Mouse (Mus musculus) neural tube, embryonic 13.5 days (tissue): ENCODE measurements around the gene Gm38119. TPM values are rescaled to one million over a fixed set of nuclear protein-coding genes. Genes with fewer than 3 reads are reported as not detected.
"Not testable (repeated sequence)": the region's sequence is repeated elsewhere in the genome, so short reads cannot be mapped to it uniquely, and the experiment has no call there.

Source experiments
- ATAC-seq: fragments of 200-750 bp; cut with Nextera tagmentation; 2 replicates; pipeline ENCODE4 v1.8.0; 2017; ENCODE audit warnings: low read depth, mild to moderate bottlenecking, moderate TSS enrichment, moderate library complexity
- H3K27ac ChIP-seq: fragments of 300-500 bp; sonication (generic); replicated peaks from 2 replicates; pipeline ENCODE4 v1.5.1; 2015; ENCODE audit warnings: moderate library complexity, mild to moderate bottlenecking, inconsistent platforms
- H3K27me3 ChIP-seq: fragments of 300-500 bp; sonication (generic); 2 replicates; pipeline ENCODE4 v1.6.1; 2015; ENCODE audit warnings: mild to moderate bottlenecking, inconsistent platforms
- H3K36me3 ChIP-seq: fragments of 300-500 bp; sonication (generic); 2 replicates; pipeline ENCODE4 v1.6.1; 2015; ENCODE audit warnings: mild to moderate bottlenecking, inconsistent platforms
- H3K4me1 ChIP-seq: fragments of 300-500 bp; sonication (generic); replicated peaks from 2 replicates; pipeline ENCODE4 v1.6.1; 2015; ENCODE audit warnings: inconsistent platforms
- H3K4me2 ChIP-seq: fragments of 300-500 bp; sonication (generic); 2 replicates; pipeline ENCODE4 v1.6.1; 2015; ENCODE audit warnings: inconsistent platforms, mild to moderate bottlenecking, moderate library complexity
- H3K4me3 ChIP-seq: fragments of 300-500 bp; sonication (generic); 2 replicates; pipeline ENCODE4 v1.5.1; 2015; ENCODE audit warnings: mild to moderate bottlenecking, inconsistent platforms
- H3K9ac ChIP-seq: fragments of 300-500 bp; sonication (generic); 2 replicates; pipeline ENCODE4 v1.6.1; 2015; ENCODE audit warnings: moderate library complexity, mild to moderate bottlenecking, inconsistent platforms
- H3K9me3 ChIP-seq: fragments of 300-500 bp; sonication (generic); 2 replicates; pipeline ENCODE4 v1.6.1; 2016; ENCODE audit warnings: inconsistent platforms
- WGBS: fragments of 180-500 bp; shearing (Covaris S2); methylation state at CpG from one replicate; pipeline ENCODE4 v1.1.7; 2015; 5-methylcytosine and 5-hydroxymethylcytosine counted together
- polyA plus RNA-seq: library from polyadenylated mRNA; unstranded; fragments of >200 nt; fragmentation: Nextera tagmentation; extraction: Ambion mirVana; gene quantifications from 2 replicates; pipeline ENCODE4 v1.2.1, GENCODE M21; 2015

Gm38119 gene
- polyA plus RNA-seq, result not detected in 2 replicates

DNA sequence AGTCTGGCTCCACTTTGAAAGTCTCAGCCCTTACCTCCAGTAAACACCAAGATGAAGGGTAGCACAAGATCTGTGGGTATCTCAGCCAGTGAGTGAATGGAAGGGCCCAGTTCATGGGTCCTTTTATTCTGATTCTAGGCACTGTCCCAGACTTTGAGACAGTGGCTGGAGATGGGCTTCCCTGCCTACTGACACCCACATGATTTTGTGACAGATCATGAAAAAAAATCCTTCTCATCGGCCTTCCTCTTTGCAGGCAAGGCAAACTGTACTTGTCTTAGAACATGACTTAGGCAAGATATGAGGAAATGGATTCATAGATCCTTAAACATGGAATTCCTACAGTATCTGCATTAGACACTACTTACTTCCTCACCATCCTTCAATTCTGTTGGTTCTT is at the start of gene Gm38119:
TSS of gene Gm38119 (minus strand) at position 101 of the 400 bp plus-strand sequence.
- H3K4me3 ChIP-seq, result no peak within 1 kb of the TSS
- H3K36me3 ChIP-seq, result no peaks in the 10 kb centered on the region
- no peaks in the 10 kb centered on the region for H3K9me3 ChIP-seq
- WGBS, result 78% methylated on average over 1 of the region's 1 CpGs
- H3K27me3 ChIP-seq, result no peaks in the 10 kb centered on the region
- no peak within 1 kb of the TSS for H3K4me2 ChIP-seq
- no peak within 1 kb of the TSS for H3K27ac ChIP-seq
- H3K9ac ChIP-seq, result no peak within 1 kb of the TSS
- no peak for ATAC-seq
- no peaks in the 10 kb centered on the region for H3K4me1 ChIP-seq

DNA sequence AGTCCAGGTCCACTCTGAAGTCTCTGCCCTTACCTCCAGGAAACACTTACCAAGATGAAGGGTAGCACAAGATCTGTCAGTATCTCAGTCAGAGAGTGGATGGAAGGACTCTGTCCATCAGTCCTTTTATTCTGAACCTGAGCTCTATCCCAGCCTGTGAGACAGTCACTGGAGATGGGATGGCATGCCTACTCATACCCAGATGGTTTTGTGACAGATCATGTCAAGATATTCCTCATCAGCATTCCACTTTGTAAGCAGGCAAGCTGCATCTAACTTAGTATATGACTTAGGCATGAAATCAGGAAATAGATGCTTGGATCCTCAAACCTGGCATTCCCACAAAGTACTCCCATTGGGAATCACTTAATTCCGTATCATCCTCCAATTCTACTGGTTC is 39.9 kb upstream of the Gm38119 start, which contains the start of gene Lce1i:
TSS of gene Lce1i (minus strand) at position 101 of the 400 bp plus-strand sequence.
- no peak within 1 kb of the TSS for H3K9ac ChIP-seq
- H3K36me3 ChIP-seq, result no peaks in the 10 kb centered on the region
- 89% methylated on average over 1 of the region's 1 CpGs for WGBS
- H3K4me1 ChIP-seq, result no peaks in the 10 kb centered on the region
- H3K27me3 ChIP-seq, result no peaks in the 10 kb centered on the region
- H3K9me3 ChIP-seq, result no peaks in the 10 kb centered on the region
- no peak for ATAC-seq
- H3K4me2 ChIP-seq, result no peak within 1 kb of the TSS
- no peak within 1 kb of the TSS for H3K27ac ChIP-seq
- no peak within 1 kb of the TSS for H3K4me3 ChIP-seq

DNA sequence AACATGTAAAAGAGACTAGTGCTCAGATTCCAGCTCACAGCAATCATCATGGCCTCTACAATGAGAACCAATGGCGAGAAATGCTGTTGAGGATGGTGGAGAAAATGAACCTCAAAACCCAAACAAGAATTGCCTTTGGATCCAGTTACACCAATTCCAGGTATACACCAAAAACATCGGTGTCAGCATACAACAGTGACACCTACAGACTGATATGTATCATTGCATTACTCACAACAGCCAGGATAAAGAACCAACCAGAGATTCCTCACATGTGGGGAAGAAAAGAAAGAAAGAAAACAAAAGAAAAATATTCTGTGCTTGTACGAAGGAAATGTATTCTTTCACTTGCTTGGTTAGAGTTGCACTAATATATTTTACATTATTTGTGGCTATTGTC is 32.7 kb upstream of the Gm38119 start:
- WGBS, result 24% methylated on average over 3 of the region's 3 CpGs
- H3K36me3 ChIP-seq, result no peaks in the 10 kb centered on the region
- no peak overlapping the region for H3K4me3 ChIP-seq
- no peak for ATAC-seq
- no peaks in the 10 kb centered on the region for H3K4me1 ChIP-seq
- H3K9ac ChIP-seq, result no peak overlapping the region
- H3K9me3 ChIP-seq, result no peaks in the 10 kb centered on the region
- H3K4me2 ChIP-seq, result no peak overlapping the region
- no peak overlapping the region for H3K27ac ChIP-seq
- H3K27me3 ChIP-seq, result no peaks in the 10 kb centered on the region

DNA sequence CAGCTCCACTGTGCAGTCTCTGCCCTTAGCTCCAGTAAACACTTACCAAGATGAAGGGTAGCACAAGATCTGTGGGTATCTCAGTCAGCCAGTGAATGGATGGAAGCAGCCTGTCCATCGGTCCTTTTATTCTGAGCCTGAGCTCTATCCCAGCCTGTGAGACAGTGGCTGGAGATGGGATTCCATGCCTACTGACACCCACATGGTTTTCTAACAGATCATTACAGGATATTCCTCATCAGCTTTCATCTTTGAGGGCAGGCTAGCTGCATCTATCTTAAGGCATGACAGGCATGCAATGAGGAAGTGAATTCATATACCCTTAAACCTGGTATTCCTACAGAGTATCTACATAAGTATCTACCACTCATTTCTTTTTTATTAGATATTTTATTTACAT is 26.1 kb upstream of the Gm38119 start, which contains the start of gene Lce1h:
TSS of gene Lce1h (minus strand) at position 101 of the 400 bp plus-strand sequence.
- no peak within 1 kb of the TSS for H3K4me3 ChIP-seq
- H3K9ac ChIP-seq, result no peak within 1 kb of the TSS
- H3K27ac ChIP-seq, result no peak within 1 kb of the TSS
- ATAC-seq, result no peak
- no peaks in the 10 kb centered on the region for H3K4me1 ChIP-seq
- H3K4me2 ChIP-seq, result no peak within 1 kb of the TSS
- no peaks in the 10 kb centered on the region for H3K36me3 ChIP-seq
- H3K9me3 ChIP-seq, result no peaks in the 10 kb centered on the region
- no peaks in the 10 kb centered on the region for H3K27me3 ChIP-seq
- 88% methylated on average over 1 of the region's 1 CpGs for WGBS

DNA sequence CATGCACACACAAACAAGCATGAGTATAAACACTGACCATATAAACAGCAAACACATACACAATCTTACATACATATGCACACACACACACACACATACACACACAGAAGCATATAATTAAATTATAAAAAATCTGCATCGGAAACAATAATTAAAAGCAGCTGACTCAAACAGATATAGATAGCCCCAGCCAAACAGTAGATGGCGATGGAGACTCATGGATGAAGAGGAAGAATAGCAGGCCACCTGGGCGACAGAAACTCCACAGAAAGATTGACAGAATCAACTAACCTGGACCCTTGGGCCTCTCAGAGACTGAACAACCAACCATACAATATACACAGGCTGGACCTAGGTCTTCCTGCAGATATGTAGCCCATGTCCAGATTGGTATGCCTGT is 14.3 kb upstream of the Gm38119 start:
- Histone ChIP-seq H3K9me3 (no peaks in the 10 kb centered on the region), H3K36me3 (no peaks in the 10 kb centered on the region), H3K4me3 (no peak overlapping the region), H3K27me3 (no peaks in the 10 kb centered on the region), H3K27ac (no peak overlapping the region), H3K4me2 (no peak overlapping the region), H3K9ac (no peak overlapping the region), H3K4me1 (no peaks in the 10 kb centered on the region)
- no peak for ATAC-seq
- 52% methylated on average over 3 of the region's 3 CpGs for WGBS

DNA sequence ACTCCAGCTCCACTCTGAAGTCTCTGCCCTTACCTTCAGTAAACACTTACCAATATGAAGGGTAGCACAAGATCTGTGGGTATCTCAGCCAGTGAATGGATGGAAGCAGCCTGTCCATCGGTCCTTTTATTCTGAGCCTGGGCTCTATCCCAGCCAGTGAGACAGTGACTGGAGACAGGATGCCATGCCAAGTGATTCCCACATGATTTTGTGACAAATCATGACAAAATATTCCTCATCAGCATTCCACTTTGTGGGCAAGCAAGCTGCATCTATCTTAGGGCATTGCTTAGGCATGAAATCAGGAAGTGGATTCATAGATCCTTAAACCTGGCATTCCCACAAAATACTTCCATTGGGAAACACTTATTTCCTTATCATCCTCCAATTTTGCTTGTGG is 13.3 kb upstream of the Gm38119 start, which contains the start of gene Lce1g:
TSS of gene Lce1g (minus strand) at position 101 of the 400 bp plus-strand sequence.
- no peak for ATAC-seq
- Histone ChIP-seq H3K9me3 (no peaks in the 10 kb centered on the region), H3K4me2 (no peak within 1 kb of the TSS), H3K4me3 (no peak within 1 kb of the TSS), H3K4me1 (no peaks in the 10 kb centered on the region), H3K27me3 (no peaks in the 10 kb centered on the region), H3K36me3 (no peaks in the 10 kb centered on the region), H3K27ac (no peak within 1 kb of the TSS), H3K9ac (no peak within 1 kb of the TSS)
- 94% methylated on average over 1 of the region's 1 CpGs for whole genome bisulfite sequencing

DNA sequence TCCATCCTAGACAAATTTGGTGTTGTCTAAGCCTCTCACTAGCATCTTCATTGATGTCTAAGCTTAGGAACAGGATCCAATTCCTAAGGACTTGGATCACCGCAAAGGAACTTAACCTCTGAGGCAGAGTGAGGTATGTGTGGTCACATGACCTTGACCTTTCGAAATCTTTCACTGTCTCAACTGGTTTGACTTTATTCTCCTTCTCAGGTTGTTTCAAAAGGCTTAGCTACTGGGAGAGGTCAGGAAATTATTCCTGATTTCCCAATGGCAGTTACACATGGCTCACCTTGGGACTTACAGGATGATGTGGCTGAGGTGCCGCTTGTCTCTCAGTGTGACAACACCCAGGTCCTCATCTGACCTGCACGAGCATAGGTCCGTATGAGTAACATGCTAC is 16.3 kb downstream of the Gm38119 start:
- Histone ChIP-seq H3K4me3 (no peak overlapping the region), H3K36me3 (no peaks in the 10 kb centered on the region), H3K4me2 (no peak overlapping the region), H3K9ac (no peak overlapping the region), H3K9me3 (no peaks in the 10 kb centered on the region), H3K27me3 (no peaks in the 10 kb centered on the region), H3K27ac (no peak overlapping the region), H3K4me1 (no peaks in the 10 kb centered on the region)
- 90% methylated on average over 5 of the region's 5 CpGs for WGBS
- ATAC-seq, result no peak

DNA sequence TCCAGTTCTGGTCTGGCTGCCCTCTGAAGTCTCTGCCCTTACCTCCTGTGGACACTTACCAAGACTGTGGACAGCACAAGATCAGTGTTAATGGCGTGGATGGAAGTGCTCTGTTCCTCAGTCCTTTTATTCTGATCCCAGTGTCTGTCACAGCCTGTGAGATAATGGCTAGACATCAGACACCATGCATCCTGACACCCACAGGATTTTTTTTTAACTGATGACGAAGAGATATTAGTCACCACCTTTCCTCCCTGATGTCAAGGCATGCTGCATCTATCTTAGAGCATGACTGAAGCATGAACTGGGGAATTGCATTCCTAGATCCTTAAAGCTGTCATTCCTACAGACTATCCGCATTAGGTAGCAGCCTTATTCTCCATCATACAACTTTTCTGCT is 18.6 kb downstream of the Gm38119 start, which contains the start of gene Lce1f:
TSS of gene Lce1f (minus strand) at position 101 of the 400 bp plus-strand sequence.
- Histone ChIP-seq H3K4me2 (no peak within 1 kb of the TSS), H3K9me3 (no peaks in the 10 kb centered on the region), H3K27ac (no peak within 1 kb of the TSS), H3K36me3 (no peaks in the 10 kb centered on the region), H3K4me3 (no peak within 1 kb of the TSS), H3K4me1 (no peaks in the 10 kb centered on the region), H3K9ac (no peak within 1 kb of the TSS), H3K27me3 (no peaks in the 10 kb centered on the region)
- no peak for ATAC-seq
- WGBS, result 80% methylated on average over 3 of the region's 3 CpGs

DNA sequence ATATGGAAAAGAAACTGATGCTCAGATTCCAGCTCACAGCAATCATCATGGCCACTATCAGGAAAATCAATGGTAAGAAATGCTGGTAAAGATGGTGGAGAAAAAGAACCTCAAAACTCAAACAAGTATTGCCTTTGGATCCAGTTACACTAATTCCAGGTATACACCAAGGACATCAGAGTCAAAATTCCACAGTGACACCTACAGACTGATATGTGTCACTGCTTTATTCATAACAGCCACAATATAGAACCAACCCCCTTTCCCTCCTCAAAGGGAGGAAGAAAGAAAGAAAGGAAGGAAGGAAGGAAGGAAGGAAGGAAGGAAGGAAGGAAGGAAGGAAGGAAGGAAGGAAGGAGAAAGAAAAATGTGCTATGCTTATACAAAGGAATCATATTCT is 23.8 kb downstream of the Gm38119 start:
- Histone ChIP-seq H3K9ac (no peak overlapping the region), H3K27me3 (no peaks in the 10 kb centered on the region), H3K36me3 (no peaks in the 10 kb centered on the region), H3K27ac (no peak overlapping the region), H3K9me3 (no peaks in the 10 kb centered on the region), H3K4me1 (no peaks in the 10 kb centered on the region), H3K4me3 (no peak overlapping the region), H3K4me2 (no peak overlapping the region)
- ATAC-seq, result no peak

DNA sequence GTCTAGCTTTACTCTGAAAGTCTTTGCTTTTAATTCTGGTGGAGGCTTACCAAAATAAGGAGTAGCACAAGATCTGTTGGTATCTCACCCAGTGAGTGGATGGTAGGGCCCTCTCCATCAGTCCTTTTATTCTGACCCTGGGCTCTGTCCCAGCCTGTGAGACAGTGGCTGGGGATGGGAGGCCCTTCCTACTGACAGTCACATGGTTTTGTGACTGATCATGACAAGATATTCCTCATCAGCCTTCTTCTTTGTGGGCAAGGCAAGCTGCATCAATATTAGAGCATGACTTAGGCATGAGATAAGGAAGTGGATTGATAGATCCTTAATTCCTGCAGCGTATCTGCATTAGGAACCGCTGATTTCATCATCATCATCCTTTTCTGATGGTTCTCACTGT is 29.9 kb downstream of the Gm38119 start, which contains the start of gene Lce1e:
TSS of gene Lce1e (minus strand) at position 101 of the 400 bp plus-strand sequence.
- Histone ChIP-seq H3K4me2 (no peak within 1 kb of the TSS), H3K27ac (no peak within 1 kb of the TSS), H3K27me3 (no peaks in the 10 kb centered on the region), H3K36me3 (no peaks in the 10 kb centered on the region), H3K4me1 (no peaks in the 10 kb centered on the region), H3K9me3 (no peaks in the 10 kb centered on the region), H3K9ac (no peak within 1 kb of the TSS), H3K4me3 (no peak within 1 kb of the TSS)
- no peak for ATAC-seq
- WGBS, result 88% methylated on average over 2 of the region's 2 CpGs

DNA sequence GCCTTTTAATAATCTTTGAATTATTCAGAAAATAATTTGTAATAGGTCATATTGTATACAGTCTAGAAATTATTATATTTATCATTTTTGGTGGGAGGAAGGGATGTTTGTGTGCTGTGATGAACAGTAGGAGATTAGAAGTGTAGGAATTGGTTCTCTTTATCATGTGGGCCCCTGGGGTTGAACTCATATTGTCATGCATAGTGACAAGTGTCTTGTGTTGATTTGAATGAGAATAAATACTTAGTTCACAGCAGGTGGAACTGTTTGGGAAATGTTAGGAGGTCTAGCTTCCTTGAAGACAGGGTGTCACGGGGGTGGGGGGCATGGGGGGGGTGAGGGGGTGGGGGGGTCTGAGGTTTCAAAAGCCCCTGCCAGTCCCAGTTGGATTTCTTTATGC is 44.3 kb downstream of the Gm38119 start:
- Histone ChIP-seq H3K36me3 (no peaks in the 10 kb centered on the region), H3K9ac (no peak overlapping the region), H3K4me2 (no peak overlapping the region), H3K9me3 (no peaks in the 10 kb centered on the region), H3K4me1 (no peaks in the 10 kb centered on the region), H3K27ac (no peak overlapping the region), H3K27me3 (no peaks in the 10 kb centered on the region), H3K4me3 (no peak overlapping the region)
- WGBS, result 23% methylated on average over 1 of the region's 1 CpGs
- ATAC-seq, result no peak

DNA sequence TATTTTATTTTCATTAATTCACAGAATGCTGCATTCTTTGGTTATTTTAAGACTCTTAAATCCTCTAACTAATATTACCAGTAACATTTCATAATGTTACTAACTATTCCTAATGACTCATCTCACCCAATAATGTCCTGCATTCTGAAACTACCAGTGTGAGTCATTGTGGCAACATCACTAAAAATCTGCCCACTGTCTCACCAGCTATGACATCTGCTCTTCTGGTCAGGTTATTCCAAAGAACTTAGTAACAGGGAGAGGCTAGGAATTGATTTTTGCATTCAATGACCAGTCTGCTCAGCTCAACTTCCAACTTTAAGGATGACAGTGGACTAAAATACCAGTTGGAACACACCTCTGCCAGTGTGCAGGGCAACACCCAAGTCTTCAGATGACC is 47.2 kb downstream of the Gm38119 start:
- H3K4me2 ChIP-seq, result no peak overlapping the region
- no peaks in the 10 kb centered on the region for H3K36me3 ChIP-seq
- ATAC-seq, result no peak
- H3K4me1 ChIP-seq, result no peaks in the 10 kb centered on the region
- no peaks in the 10 kb centered on the region for H3K9me3 ChIP-seq
- no peaks in the 10 kb centered on the region for H3K27me3 ChIP-seq
- H3K4me3 ChIP-seq, result no peak overlapping the region
- H3K27ac ChIP-seq, result no peak overlapping the region
- no peak overlapping the region for H3K9ac ChIP-seq

DNA sequence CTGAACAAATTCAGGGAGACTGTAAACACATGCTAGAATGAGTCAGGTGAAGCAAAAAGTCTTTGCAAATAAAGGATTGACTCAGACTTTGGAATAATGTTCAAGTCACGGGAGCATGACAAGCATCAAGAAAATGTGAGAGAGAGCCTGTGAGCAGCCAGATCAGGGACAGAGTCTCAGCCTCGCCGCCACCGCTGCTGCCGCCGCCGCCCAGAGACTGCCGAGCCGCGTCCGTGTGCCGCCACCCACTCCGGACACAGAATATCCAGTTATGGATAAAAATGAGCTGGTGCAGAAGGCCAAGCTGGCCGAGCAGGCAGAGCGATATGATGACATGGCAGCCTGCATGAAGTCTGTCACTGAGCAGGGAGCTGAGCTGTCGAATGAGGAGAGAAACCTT is 49.7 kb downstream of the Gm38119 start:
- H3K9me3 ChIP-seq, H3K4me3 ChIP-seq, H3K36me3 ChIP-seq, H3K27ac ChIP-seq, H3K27me3 ChIP-seq, H3K4me1 ChIP-seq, H3K4me2 ChIP-seq, ATAC-seq, H3K9ac ChIP-seq: not testable (repeated sequence)
- WGBS, result 83% methylated on average over 16 of the region's 16 CpGs
